Mouse (Mus musculus): ENCODE measurements around the gene Rpp40.

GRCm38 (mm10) chr13:35848694-35849093, 57.5 kb downstream of the Rpp40 start:
- TF ChIP-seq CTCF (IDR thresholded peaks at IDR 0.05) (no peak), EP300 (IDR thresholded peaks at IDR 0.05) (no peak)
